Mouse (Mus musculus): ENCODE results near the gene Fbln2. TPM values are rescaled to one million over a fixed set of nuclear protein-coding genes. Genes with fewer than 3 reads are reported as not detected.

Gene Fbln2
- polyA plus RNA-seq, 1 experiment: 0.07 TPM

DNA sequence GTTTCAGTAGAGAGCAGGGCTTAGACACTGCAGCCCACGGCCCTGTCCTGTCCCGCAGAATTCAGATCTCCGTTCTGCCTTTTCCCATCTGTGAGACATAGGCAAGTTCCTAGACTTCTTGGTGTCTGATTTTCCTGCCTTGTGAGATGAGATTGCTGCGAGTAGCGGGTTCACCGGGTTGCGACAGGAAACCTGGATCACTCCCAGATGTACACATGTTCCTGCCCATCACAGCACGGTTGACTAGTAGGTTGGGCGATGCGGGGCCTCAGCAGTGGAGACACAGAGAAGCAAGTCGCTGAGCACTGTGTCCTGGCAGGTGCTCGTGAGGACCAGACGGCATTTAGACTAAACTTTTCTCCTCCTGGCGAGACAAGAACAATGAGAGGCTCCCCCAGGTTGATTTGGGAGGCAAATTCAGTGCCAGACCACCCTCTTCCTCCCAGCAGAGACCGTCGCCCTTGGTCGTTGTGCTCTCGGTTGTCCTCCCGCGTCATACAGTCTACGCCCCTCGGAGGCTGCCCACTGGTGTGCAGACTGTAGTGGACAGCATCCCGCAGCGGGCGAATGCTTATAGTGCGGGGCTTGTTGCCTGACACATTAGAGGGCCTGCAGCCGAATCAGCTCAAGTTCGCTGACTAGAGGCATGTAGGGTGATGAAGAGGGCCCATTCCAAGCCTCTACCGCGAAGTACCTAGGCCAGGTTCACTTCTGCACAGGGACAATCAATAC lies 73.7 kb downstream of the Fbln2 start:
- H3K27me3 ChIP-seq (ENCODE audit: control insufficient read depth): peaks cover 66% of the 10 kb centered on the region
- no peak overlapping the region for H3K4me3 ChIP-seq (replicated peaks)
- peaks cover 2% of the 10 kb centered on the region for H3K4me1 ChIP-seq (ENCODE audit: control insufficient read depth)
- no peaks in the 10 kb centered on the region for H3K9me3 ChIP-seq (ENCODE audit: control insufficient read depth, low read length)
- TF ChIP-seq TAL1 (IDR thresholded peaks at IDR 0.05; ENCODE audit: low read length): no peak
- H3K36me3 ChIP-seq (ENCODE audit: control insufficient read depth): no peaks in the 10 kb centered on the region

DNA sequence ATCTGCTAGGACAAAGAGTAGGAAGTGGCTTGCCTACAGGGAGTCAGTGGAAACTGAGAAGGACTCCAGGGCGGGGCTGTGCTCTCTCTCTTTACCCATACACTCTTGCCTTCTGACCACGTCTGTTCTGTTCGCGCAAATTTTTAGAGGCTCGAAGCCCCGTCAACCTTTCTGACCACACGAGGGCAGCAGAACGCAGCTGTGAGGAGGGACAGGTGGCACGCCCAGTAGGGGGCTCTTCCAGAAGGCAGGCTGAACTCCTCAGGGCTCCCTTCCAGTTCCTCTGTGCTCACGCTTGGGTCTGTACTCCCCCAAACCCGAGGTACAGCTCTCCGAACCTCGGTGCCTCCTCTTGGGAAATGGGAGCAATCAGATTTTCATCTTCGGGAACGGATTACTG lies 74.4 kb downstream of the Fbln2 start:
- Histone ChIP-seq H3K9me3 (ENCODE audit: control insufficient read depth, low read length) (no peaks in the 10 kb centered on the region), H3K36me3 (ENCODE audit: control insufficient read depth) (no peaks in the 10 kb centered on the region), H3K4me3 (replicated peaks) (no peak overlapping the region), H3K4me1 (ENCODE audit: control insufficient read depth) (peaks cover 2% of the 10 kb centered on the region), H3K27me3 (ENCODE audit: control insufficient read depth) (peaks cover 66% of the 10 kb centered on the region)
- TF ChIP-seq TAL1 (IDR thresholded peaks at IDR 0.05; ENCODE audit: low read length) (no peak), GATA1 (IDR thresholded peaks at IDR 0.05; ENCODE audit: low read length) (no peak)

DNA sequence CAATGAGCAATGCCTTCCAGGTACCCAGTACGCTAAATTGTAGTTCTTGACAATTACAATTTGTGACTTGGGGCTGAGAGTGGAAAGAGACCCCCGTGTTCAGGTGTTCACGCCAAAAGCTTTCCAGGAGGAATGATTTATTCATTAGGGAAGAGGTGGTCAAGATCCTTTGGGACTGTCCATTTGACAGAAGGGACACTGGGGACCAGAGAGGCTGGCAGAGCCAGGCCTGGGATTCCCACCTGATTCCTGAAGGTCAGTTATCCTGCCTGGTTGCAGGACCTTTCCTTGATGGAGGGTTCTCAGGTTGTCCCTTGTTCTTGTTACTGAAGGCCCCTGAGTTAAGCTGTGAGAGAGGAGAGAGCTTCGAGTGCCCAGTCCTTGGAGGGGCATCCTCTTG lies 74.9 kb downstream of the Fbln2 start:
- H3K36me3 ChIP-seq (ENCODE audit: control insufficient read depth): no peaks in the 10 kb centered on the region
- peaks cover 63% of the 10 kb centered on the region for H3K27me3 ChIP-seq (ENCODE audit: control insufficient read depth)
- no peaks in the 10 kb centered on the region for H3K9me3 ChIP-seq (ENCODE audit: control insufficient read depth, low read length)
- H3K4me3 ChIP-seq (replicated peaks): no peak overlapping the region
- H3K4me1 ChIP-seq (ENCODE audit: control insufficient read depth): peaks cover 2% of the 10 kb centered on the region
- no peak for TF ChIP-seq GATA1 (IDR thresholded peaks at IDR 0.05; ENCODE audit: low read length)
- no peak for TF ChIP-seq TAL1 (IDR thresholded peaks at IDR 0.05; ENCODE audit: low read length)

DNA sequence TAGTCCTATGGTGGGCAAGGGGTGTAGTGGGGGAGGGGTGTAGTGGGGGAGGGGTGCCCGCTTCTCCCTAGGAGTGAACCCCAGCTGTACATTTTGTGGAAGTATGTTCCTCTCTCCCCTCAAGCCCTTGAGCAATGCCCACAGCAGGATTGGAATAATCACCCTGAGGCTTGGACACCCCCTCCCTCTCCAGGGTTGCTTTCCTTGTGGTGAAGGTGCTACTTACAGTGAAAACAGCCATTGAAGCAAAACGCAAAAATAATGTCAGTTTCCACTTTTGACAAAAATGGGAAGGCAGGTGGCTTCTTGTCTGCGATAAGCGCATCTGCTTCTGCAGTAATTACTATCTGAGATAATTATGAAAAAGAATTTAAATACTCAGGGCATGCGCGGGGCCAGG lies 75.4 kb downstream of the Fbln2 start:
- Histone ChIP-seq H3K36me3 (ENCODE audit: control insufficient read depth) (no peaks in the 10 kb centered on the region), H3K4me3 (replicated peaks) (no peak overlapping the region), H3K4me1 (ENCODE audit: control insufficient read depth) (peaks cover 2% of the 10 kb centered on the region), H3K27me3 (ENCODE audit: control insufficient read depth) (peaks cover 59% of the 10 kb centered on the region), H3K9me3 (ENCODE audit: control insufficient read depth, low read length) (no peaks in the 10 kb centered on the region)
- TF ChIP-seq GATA1 (IDR thresholded peaks at IDR 0.05; ENCODE audit: low read length) (no peak), TAL1 (IDR thresholded peaks at IDR 0.05; ENCODE audit: low read length) (no peak)

DNA sequence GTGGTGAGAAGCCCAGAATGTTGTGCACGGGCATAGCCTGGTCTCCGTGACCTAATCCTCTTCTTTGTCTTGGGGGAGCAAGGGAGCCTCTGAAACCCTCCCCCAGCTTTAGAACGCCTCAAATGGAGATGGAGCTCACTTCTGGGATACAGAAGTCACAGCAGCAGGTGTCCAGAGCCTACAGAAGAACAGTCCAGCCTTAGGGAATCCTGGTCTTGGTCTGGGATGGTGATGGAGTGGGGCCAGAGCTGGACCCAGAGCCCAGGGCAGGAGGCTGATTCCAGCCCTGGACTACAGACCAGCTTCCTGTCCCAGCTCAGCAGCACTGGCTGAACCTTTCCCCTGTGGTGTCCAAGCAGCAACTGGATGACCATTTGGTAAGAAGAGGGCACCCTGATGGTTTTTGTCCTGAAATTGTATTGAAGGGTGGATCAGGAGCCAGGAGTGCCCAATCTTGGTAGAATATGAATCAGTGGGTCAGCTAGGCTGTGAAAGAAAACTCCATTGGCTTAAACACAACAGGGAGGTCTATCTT lies 76.1 kb downstream of the Fbln2 start:
- Histone ChIP-seq H3K27me3 (ENCODE audit: control insufficient read depth) (peaks cover 53% of the 10 kb centered on the region), H3K4me3 (replicated peaks) (no peak overlapping the region), H3K36me3 (ENCODE audit: control insufficient read depth) (no peaks in the 10 kb centered on the region)

DNA sequence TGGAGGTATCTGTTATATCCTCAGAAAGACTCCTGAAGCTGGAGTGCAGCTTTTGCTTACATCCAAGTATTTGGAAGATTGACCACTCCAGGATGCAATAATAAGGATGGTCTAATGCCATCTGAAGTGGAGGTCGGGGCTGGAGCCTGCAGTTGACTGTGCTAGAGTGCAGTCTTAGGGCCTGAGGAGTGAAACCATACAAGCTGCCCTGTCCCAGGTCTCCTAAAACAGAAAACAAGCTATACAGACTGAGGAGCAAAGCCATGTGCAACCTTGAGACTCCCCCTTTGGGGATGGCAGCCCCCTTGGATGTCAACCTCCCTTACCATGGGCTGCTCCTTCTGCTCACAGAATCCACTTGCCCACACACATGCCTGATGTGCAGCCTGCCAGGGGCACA lies 76.7 kb downstream of the Fbln2 start:
- peaks cover 46% of the 10 kb centered on the region for H3K27me3 ChIP-seq (ENCODE audit: control insufficient read depth)

More for the DNA sequence above, 76.1 kb downstream of the Fbln2 start:
- Histone ChIP-seq H3K9me3 (ENCODE audit: control insufficient read depth, low read length) (no peaks in the 10 kb centered on the region), H3K4me1 (ENCODE audit: control insufficient read depth) (no peaks in the 10 kb centered on the region)
- no peak for TF ChIP-seq TAL1 (IDR thresholded peaks at IDR 0.05; ENCODE audit: low read length)
- TF ChIP-seq GATA1 (IDR thresholded peaks at IDR 0.05; ENCODE audit: low read length): no peak

DNA sequence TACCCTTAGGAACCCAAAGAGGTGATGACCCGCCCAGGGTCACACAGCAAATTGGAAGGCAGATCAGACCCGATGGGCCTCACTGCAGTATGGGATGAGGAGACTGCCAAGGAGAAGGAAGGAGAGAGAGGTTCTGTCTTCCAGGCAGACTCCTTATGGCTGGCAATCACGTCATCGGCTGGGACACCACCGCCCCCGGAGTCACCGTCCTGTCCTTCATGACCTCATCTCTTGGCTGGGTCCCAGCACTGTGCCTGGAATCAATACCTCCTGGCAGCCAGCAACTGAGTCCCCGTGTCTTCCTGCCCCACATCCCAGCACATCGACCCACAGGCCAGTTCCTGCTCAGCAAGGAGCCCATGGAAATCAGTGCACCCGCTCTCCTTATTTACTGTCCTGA lies 78.7 kb downstream of the Fbln2 start:
- TF ChIP-seq GATA1 (IDR thresholded peaks at IDR 0.05; ENCODE audit: low read length) (no peak), TAL1 (IDR thresholded peaks at IDR 0.05; ENCODE audit: low read length) (no peak)
- no peak overlapping the region for H3K4me3 ChIP-seq (replicated peaks)
- H3K9me3 ChIP-seq (ENCODE audit: control insufficient read depth, low read length): no peaks in the 10 kb centered on the region
- H3K4me1 ChIP-seq (ENCODE audit: control insufficient read depth): no peaks in the 10 kb centered on the region
- H3K36me3 ChIP-seq (ENCODE audit: control insufficient read depth): no peaks in the 10 kb centered on the region
- H3K27me3 ChIP-seq (ENCODE audit: control insufficient read depth): peaks cover 27% of the 10 kb centered on the region

More for the DNA sequence above, 76.7 kb downstream of the Fbln2 start:
- Histone ChIP-seq H3K4me1 (ENCODE audit: control insufficient read depth) (no peaks in the 10 kb centered on the region), H3K4me3 (replicated peaks) (no peak overlapping the region), H3K9me3 (ENCODE audit: control insufficient read depth, low read length) (no peaks in the 10 kb centered on the region), H3K36me3 (ENCODE audit: control insufficient read depth) (no peaks in the 10 kb centered on the region)
- no peak for TF ChIP-seq GATA1 (IDR thresholded peaks at IDR 0.05; ENCODE audit: low read length)
- TF ChIP-seq TAL1 (IDR thresholded peaks at IDR 0.05; ENCODE audit: low read length): no peak

DNA sequence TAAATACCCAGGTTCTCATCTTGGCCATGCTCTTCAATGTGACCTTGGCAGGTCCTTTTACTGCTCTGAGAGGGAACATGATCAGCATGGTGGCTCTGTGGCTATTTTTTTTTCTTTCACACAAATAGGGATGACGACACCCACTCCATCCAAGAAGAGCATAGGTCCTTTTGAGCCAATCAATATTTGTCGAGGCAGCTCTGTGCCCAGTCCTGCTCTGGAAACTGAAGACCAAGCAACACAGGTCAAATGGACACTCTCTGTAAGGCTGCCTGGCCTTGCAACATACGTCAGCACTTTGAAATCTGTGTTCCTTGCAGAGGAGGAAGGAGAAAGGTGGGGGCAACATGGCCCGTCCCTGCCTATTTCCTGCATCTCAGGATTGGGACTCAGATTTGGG lies 83.2 kb downstream of the Fbln2 start:
- no peak for TF ChIP-seq GATA1 (IDR thresholded peaks at IDR 0.05; ENCODE audit: low read length)
- TF ChIP-seq TAL1 (IDR thresholded peaks at IDR 0.05; ENCODE audit: low read length): no peak
- Histone ChIP-seq H3K4me1 (ENCODE audit: control insufficient read depth) (no peaks in the 10 kb centered on the region), H3K9me3 (ENCODE audit: control insufficient read depth, low read length) (no peaks in the 10 kb centered on the region), H3K27me3 (ENCODE audit: control insufficient read depth) (no peaks in the 10 kb centered on the region; the same call in 1 of the 2 replicates), H3K36me3 (ENCODE audit: control insufficient read depth) (no peaks in the 10 kb centered on the region), H3K4me3 (replicated peaks) (no peak overlapping the region)

DNA sequence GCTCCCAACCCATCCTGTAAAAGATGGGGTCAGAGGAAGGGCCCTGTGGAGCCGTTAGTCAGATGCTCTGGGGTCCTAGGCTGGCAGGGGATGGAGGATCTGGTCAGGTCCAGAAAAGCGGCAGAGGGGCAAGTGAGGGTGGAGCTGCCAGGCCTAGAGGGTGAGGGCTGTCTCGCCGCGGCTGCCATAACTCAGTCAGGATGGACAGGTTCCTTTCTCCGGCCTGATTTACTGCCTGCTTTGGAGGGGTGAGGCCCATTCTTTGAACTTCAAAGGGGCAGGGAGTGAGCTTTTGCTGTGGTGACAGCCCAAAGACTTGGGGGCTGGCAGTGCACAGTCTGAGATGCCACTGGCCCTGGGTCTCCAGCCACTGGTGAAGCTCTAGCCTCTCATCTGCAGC lies 86.6 kb downstream of the Fbln2 start:
- Histone ChIP-seq H3K9me3 (ENCODE audit: control insufficient read depth, low read length) (no peaks in the 10 kb centered on the region), H3K4me1 (ENCODE audit: control insufficient read depth) (no peaks in the 10 kb centered on the region), H3K36me3 (ENCODE audit: control insufficient read depth) (no peaks in the 10 kb centered on the region), H3K4me3 (replicated peaks) (no peak overlapping the region), H3K27me3 (ENCODE audit: control insufficient read depth) (no peaks in the 10 kb centered on the region; the same call in 1 of the 2 replicates)
- TF ChIP-seq TAL1 (IDR thresholded peaks at IDR 0.05; ENCODE audit: low read length) (no peak), GATA1 (IDR thresholded peaks at IDR 0.05; ENCODE audit: low read length) (no peak)

Measured in erythroblast, embryonic 14.5 days (primary cell).